ENCODE assay signal across 8 mouse cellular contexts in the genomic region with DNA sequence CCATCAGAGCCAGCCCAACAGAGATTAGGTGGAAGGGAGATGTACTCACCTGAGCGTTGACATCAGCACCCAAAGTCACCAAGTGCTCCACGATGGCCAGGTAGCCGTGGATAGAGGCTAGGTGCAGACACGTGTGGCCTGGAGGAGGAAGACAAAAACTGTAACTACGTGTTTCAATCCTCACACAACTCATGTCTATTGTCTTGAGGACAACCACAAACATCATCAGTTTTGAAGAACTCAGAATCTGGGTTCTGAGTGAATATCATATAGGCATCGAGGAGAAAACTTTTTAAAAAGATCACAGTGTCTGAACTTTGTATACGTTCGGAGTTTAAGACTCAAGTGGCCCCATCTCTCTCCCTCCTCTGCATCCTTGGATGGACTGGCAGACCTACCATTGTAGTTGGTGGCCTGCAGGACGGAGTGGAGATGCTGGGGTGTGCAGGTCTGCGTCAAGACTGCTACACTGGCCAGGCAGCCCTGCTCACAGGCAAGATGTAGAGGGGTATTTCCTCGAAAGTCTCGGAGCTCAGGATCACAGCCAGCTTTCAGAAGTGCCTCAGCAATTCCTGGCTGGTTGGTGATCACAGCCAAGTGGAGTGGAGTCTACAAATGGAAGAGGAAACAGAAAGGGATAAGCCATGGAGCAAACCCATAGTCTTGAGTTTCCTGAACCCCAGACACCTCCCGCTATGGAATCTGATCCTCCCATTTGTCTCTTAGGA. TPM values are rescaled to one million over a fixed set of nuclear protein-coding genes. Genes with fewer than 3 reads are reported as not detected.
A peak's percentile ranks its signal among the peaks of the same experiment; 100 is the strongest.
DNase-seq lines count a peak whose midpoint lies in the region; ATAC-seq and TF ChIP-seq lines count a peak whose summit lies in the region.

No protein-coding gene starts in this region.

- 69% methylated on average over 13 of the region's 13 CpGs for WGBS in embryonic facial prominence, embryonic 15.5 days
- 84% methylated on average over 13 of the region's 13 CpGs for WGBS in liver, embryonic 12.5 days (ENCODE audit: insufficient replicate concordance)
- WGBS in neural tube, embryonic 13.5 days, result 84% methylated on average over 13 of the region's 13 CpGs

- ATAC-seq in cerebellum, adult (ENCODE audit: insufficient number of reproducible peaks, low FRiP score, low TSS enrichment), result no peak
- ATAC-seq in embryonic facial prominence, embryonic 15.5 days (ENCODE audit: insufficient number of reproducible peaks, low FRiP score, low TSS enrichment, low read depth), result no peak
- ATAC-seq in liver, embryonic 12.5 days, result no peak
- ATAC-seq in neural tube, embryonic 13.5 days (ENCODE audit: low read depth), result no peak

- no peaks in the 10 kb centered on the region for H3K27me3 ChIP-seq in embryonic facial prominence, embryonic 15.5 days
- no peaks in the 10 kb centered on the region for H3K27me3 ChIP-seq in liver, embryonic 12.5 days (replicated peaks)
- H3K27me3 ChIP-seq in neural tube, embryonic 13.5 days, result no peaks in the 10 kb centered on the region

- in situ Hi-C loops in ES-E14 (cut with MboI; ENCODE audit: low sequenced_read_pairs in 2 of 2, unreplicated experiment in 2 of 2), result no loop called here

- no peak overlapping the region for H3K27ac ChIP-seq in ES-E14 (ENCODE audit: insufficient read depth, low read depth, low read length, poor library complexity, severe bottlenecking)
- peak overlapping the region; percentile 99 for H3K27ac ChIP-seq in embryonic facial prominence, embryonic 15.5 days (replicated peaks)
- peak overlapping the region; percentile 79; the same call in 1 of the 2 replicates for H3K27ac ChIP-seq in liver, embryonic 12.5 days
- peak overlapping the region; percentile 99 for H3K27ac ChIP-seq in neural tube, embryonic 13.5 days (replicated peaks)

- peaks cover 19% of the 10 kb centered on the region for H3K36me3 ChIP-seq in ES-E14 (ENCODE audit: control insufficient read depth, insufficient read depth, low read length, poor library complexity, severe bottlenecking)
- H3K36me3 ChIP-seq in embryonic facial prominence, embryonic 15.5 days, result peaks cover 34% of the 10 kb centered on the region
- peaks cover 30% of the 10 kb centered on the region for H3K36me3 ChIP-seq in liver, embryonic 12.5 days
- peaks cover 44% of the 10 kb centered on the region for H3K36me3 ChIP-seq in neural tube, embryonic 13.5 days

- peak overlapping the region; percentile 78 for H3K4me2 ChIP-seq in embryonic facial prominence, embryonic 15.5 days (replicated peaks)
- H3K4me2 ChIP-seq in liver, embryonic 12.5 days, result peak overlapping the region; percentile 96
- H3K4me2 ChIP-seq in neural tube, embryonic 13.5 days, result peak overlapping the region; percentile 87

- no peaks in the 10 kb centered on the region for H3K9me3 ChIP-seq in ES-E14 (ENCODE audit: control insufficient read depth, insufficient read depth, low read depth, low read length)
- H3K9me3 ChIP-seq in embryonic facial prominence, embryonic 15.5 days (replicated peaks), result no peaks in the 10 kb centered on the region
- H3K9me3 ChIP-seq in liver, embryonic 12.5 days (replicated peaks), result no peaks in the 10 kb centered on the region
- H3K9me3 ChIP-seq in neural tube, embryonic 13.5 days, result no peaks in the 10 kb centered on the region

- intact Hi-C loops in heart, postnatal 25 days (cut with DNase I), result loop anchor here (2.0 kb wide), 1 partner anchor 16 kb away; no protein-coding TSS in a partner anchor

- DNase-seq in cerebellum, adult 11 months, result peak; percentile 28
- no peak for DNase-seq in ES-E14 (ENCODE audit: low read depth, low spot score)
- peak; percentile 31 for DNase-seq in heart, postnatal 25 days (ENCODE audit: low spot score)
- DNase-seq in ovary, postnatal 14 days (ENCODE audit: low spot score), result no peak

- peaks cover 8 to 16% of the 10 kb centered on the region in 2 experiments; a peak in 3 of 4 replicates for H3K4me1 ChIP-seq in ES-E14 (ENCODE audit: control insufficient read depth in 2 of 2, insufficient read depth in 2 of 2, low read length in 2 of 2, poor library complexity in 1 of 2)
- peaks cover 46% of the 10 kb centered on the region for H3K4me1 ChIP-seq in embryonic facial prominence, embryonic 15.5 days
- H3K4me1 ChIP-seq in liver, embryonic 12.5 days, result peaks cover 41% of the 10 kb centered on the region
- H3K4me1 ChIP-seq in neural tube, embryonic 13.5 days (replicated peaks), result peaks cover 37% of the 10 kb centered on the region

- H3K9ac ChIP-seq in ES-E14 (ENCODE audit: insufficient read depth, low read depth, low read length, poor library complexity, severe bottlenecking), result peak overlapping the region; percentile 94; the same call in 1 of the 2 replicates
- H3K9ac ChIP-seq in embryonic facial prominence, embryonic 15.5 days, result peak overlapping the region; percentile 82; the same call in 1 of the 2 replicates
- peak overlapping the region; percentile 92; the same call in 1 of the 2 replicates for H3K9ac ChIP-seq in liver, embryonic 12.5 days
- H3K9ac ChIP-seq in neural tube, embryonic 13.5 days, result peak overlapping the region; percentile 97

- peak overlapping the region; percentile 88 to 98 for H3K4me3 ChIP-seq in ES-E14 (ENCODE audit: insufficient read depth in 1 of 2, low read depth in 1 of 2, low read length in 2 of 2, poor library complexity in 1 of 2, severe bottlenecking in 1 of 2)
- H3K4me3 ChIP-seq in embryonic facial prominence, embryonic 15.5 days (replicated peaks), result peak overlapping the region; percentile 70
- peak overlapping the region; percentile 88 for H3K4me3 ChIP-seq in liver, embryonic 12.5 days
- peak overlapping the region; percentile 88 for H3K4me3 ChIP-seq in neural tube, embryonic 13.5 days

TF ChIP-seq in ES-E14, 5 proteins besides CTCF, POLR2A, EP300 and RAD21:
- TF ChIP-seq CHD2 (IDR thresholded peaks at IDR 0.05; ENCODE audit: low read depth, low read length) (no peak), HCFC1 (IDR thresholded peaks at IDR 0.05; ENCODE audit: borderline replicate concordance, insufficient read depth, low read length) (no peak)

RNA-seq across cellular contexts. Expression of gene Nfkbia, which starts 1.6 kb away (rescaled TPM):
- total RNA-seq in ES-E14 (2012; rRNA removed), result 30.6 and 34.7 TPM in 2 replicates
- polyA plus RNA-seq in embryonic facial prominence, embryonic 15.5 days (2015; fragmentation: Nextera tagmentation; extraction: Ambion mirVana), result 144 and 152 TPM in 2 replicates
- 10 to 100 TPM; 40.8 to 42.7 TPM for total RNA-seq in heart, postnatal 25 days (2021)
- 14.5 and 15.7 TPM in 2 replicates for polyA plus RNA-seq in liver, embryonic 12.5 days (2016; fragmentation: Nextera tagmentation; extraction: Ambion mirVana)
- polyA plus RNA-seq in neural tube, embryonic 13.5 days (2015; fragmentation: Nextera tagmentation; extraction: Ambion mirVana), result 51.4 and 53.3 TPM in 2 replicates

Comparison
In these comparisons a context has a peak if more than half of its experiments do, and no peak if none do; other contexts are left out.
1. DNase-seq: peak in cerebellum, adult 11 months (single experiment) and heart, postnatal 25 days (single experiment); none in ES-E14 (single experiment) and ovary, postnatal 14 days (single experiment).
2. Peak in every context shown above with its lines, with median percentiles within 50 percentile points of each other: H3K4me3 ChIP-seq, H3K9ac ChIP-seq and H3K4me2 ChIP-seq.